Mouse (Mus musculus): Measurements from ENCODE around the gene Rabl2. TPM values are rescaled to one million over a fixed set of nuclear protein-coding genes. Genes with fewer than 3 reads are reported as not detected.
A peak's percentile ranks its signal among the peaks of the same experiment; 100 is the strongest.

Rabl2 gene
- polyA plus RNA-seq (2011; ENCODE audit: insufficient read length, low read depth, missing spikeins) = 15.2 and 26.9 TPM in 2 replicates

DNA sequence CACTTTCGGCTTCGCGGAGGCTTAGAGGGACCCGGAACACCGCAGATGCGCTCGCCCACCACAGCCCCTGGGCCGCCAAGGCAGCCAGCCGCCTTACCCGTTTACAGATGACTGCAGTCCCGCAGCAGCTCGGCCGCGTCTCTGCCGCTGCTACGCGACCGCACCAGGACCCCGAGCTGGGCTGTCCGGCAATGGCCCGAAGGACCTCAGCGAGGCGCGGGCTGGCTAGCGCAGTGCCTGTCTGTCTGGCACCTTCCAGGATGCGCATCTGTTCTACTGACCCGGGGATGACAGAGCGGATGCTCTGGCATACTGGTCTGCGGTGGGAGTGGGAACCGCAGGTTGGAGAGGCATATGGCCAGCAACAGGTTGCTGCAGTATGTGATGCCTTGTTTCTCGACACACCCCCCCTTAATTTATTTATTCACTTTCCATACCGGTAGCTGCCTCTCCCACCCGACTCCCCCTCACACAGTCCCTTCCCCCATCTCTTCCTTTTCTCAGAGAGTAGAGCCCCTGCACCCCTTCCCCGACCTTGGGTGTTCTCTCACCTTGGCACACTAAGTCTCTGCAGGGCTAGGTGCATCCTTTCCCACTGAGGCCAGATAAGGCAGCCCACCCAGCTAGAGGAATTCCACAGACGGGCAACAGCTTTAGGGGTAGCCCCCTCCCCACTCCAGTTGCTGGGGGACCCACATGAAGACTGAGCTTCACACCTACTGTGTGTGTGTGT lies at the start of gene Rabl2:
Gene Rabl2 (minus strand): TSS at position 201 of the 733 bp plus-strand sequence.
- H3K4me3 ChIP-seq (ENCODE audit: insufficient read depth, low read length) = peak within 1 kb of the TSS; percentile 66
- TF ChIP-seq POLR2A (IDR thresholded peaks at IDR 0.05; ENCODE audit: low read depth, low read length) (peak; percentile 79), CTCF (IDR thresholded peaks at IDR 0.05; ENCODE audit: borderline replicate concordance, insufficient read depth, low read length) (no peak)
- no peak within 1 kb of the TSS for H3K27ac ChIP-seq (ENCODE audit: insufficient read depth, low read length)
- no peaks in the 10 kb centered on the region; the same call in 1 of the 2 replicates for H3K4me1 ChIP-seq (ENCODE audit: control insufficient read depth, insufficient read depth, low read length)

DNA sequence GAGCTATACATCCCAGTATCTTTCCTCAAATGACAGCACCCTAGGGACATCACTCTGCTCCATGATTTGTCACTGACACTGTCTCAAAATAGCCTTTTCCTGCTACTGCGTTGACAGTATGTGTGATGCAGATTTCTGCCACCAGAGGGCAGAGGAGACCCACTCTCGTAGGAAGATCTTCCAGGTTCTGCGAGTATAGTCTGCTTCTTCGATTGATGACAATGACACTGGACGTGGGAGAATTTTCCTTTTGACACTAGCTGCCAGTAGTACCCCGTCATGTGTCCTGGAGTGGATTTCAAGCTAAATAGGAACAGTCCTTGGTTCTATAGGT lies 31.9 kb upstream of the Rabl2 start:
- peak; percentile 77 for TF ChIP-seq CTCF (IDR thresholded peaks at IDR 0.05; ENCODE audit: borderline replicate concordance, insufficient read depth, low read length)
- no peak for TF ChIP-seq POLR2A (IDR thresholded peaks at IDR 0.05; ENCODE audit: low read depth, low read length)
- H3K4me1 ChIP-seq (ENCODE audit: control insufficient read depth, insufficient read depth, low read length) = no peaks in the 10 kb centered on the region
- no peak overlapping the region for H3K4me3 ChIP-seq (ENCODE audit: insufficient read depth, low read length)
- no peak overlapping the region for H3K27ac ChIP-seq (ENCODE audit: insufficient read depth, low read length)

DNA sequence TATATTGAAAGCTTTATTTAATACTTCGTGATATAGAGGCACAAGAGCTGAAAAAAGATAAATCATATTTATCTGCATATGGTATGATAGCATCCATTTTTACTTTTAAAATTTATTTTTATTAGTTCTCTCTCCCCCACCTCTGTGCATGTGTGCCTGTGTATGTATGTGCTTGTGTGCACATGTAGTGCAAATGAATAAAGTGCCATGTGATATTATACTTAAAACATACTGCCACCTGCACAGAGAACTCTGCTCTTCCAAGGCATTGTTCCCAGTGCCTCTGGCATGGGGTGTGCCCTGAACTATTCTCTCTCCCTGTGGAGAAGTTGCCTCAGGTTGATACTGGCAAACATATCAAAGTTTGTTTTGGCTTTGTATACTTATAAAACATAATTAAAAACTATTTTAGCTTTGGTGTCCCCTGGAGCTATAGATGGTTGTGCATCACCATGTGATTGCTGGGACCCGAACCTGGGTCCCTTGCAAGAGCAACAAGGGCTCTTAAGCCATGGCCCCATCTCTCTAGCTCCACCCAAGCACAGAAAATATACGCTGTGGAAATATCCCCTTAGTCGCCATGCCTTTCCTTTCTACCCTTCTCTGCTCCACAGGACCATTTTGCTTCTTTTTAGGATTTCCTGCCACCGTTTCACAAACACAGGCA lies 31.4 kb upstream of the Rabl2 start:
- Histone ChIP-seq H3K4me3 (ENCODE audit: insufficient read depth, low read length) (no peak overlapping the region), H3K4me1 (ENCODE audit: control insufficient read depth, insufficient read depth, low read length) (no peaks in the 10 kb centered on the region), H3K27ac (ENCODE audit: insufficient read depth, low read length) (no peak overlapping the region)
- TF ChIP-seq CTCF (IDR thresholded peaks at IDR 0.05; ENCODE audit: borderline replicate concordance, insufficient read depth, low read length) = no peak
- TF ChIP-seq POLR2A (IDR thresholded peaks at IDR 0.05; ENCODE audit: low read depth, low read length) = no peak

DNA sequence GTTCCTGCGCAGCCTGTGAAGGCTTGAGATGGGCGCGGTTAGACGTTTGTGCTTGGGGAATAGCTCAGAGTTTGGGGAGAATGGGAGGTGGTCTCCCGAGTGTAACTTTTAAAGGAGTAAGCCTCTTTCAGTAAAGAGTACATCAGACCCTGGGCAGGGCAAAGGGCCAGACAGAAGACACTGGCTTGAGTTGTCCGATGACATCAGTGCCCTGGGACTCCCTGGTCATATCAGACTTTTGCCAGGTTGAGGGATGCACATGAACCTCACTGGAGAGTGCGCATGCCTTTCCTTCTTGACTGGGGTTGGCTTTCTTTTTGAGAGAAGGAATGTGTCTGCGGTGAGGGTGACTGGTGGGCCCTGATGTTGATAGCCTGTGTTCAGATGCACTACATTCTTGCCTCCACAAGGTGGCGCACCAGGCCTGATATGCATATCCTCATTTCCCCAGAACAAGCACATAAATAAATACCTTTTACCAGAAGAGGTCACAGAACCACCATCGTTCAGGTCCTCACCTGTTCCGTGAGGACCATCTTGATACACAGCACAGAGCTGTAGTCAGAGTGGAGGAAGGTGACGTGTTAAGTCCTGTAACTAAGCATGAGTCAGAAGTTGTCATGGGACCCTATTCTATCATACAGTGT lies 30.7 kb upstream of the Rabl2 start:
- peak; percentile 79; the same call in 1 of the 2 replicates for TF ChIP-seq CTCF (IDR thresholded peaks at IDR 0.05; ENCODE audit: borderline replicate concordance, insufficient read depth, low read length)
- no peak for TF ChIP-seq POLR2A (IDR thresholded peaks at IDR 0.05; ENCODE audit: low read depth, low read length)
- no peaks in the 10 kb centered on the region for H3K4me1 ChIP-seq (ENCODE audit: control insufficient read depth, insufficient read depth, low read length)
- H3K4me3 ChIP-seq (ENCODE audit: insufficient read depth, low read length) = no peak overlapping the region
- no peak overlapping the region for H3K27ac ChIP-seq (ENCODE audit: insufficient read depth, low read length)

DNA sequence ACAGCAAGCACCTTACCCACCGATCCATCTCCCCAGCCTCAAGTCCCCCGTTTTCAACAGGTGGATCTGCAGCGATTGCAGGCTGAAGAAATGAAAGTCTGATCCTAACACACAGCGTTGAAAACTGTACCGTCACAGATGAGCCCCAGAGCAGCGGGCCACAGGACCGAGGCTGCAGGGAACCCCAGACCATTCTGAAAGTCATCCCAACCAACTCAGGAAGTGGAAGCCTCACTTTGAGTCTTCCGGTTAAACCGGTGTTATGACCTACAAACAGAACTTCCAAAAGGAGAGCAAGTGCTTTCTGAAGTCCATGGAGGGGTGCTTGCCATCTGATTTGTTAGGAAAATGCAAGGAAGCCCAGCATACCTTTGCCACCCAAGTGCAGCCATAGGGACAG lies 16.2 kb upstream of the Rabl2 start:
- no peak for TF ChIP-seq POLR2A (IDR thresholded peaks at IDR 0.05; ENCODE audit: low read depth, low read length)
- no peak for TF ChIP-seq CTCF (IDR thresholded peaks at IDR 0.05; ENCODE audit: borderline replicate concordance, insufficient read depth, low read length)
- H3K27ac ChIP-seq (ENCODE audit: insufficient read depth, low read length) = no peak overlapping the region
- no peaks in the 10 kb centered on the region for H3K4me1 ChIP-seq (ENCODE audit: control insufficient read depth, insufficient read depth, low read length)
- no peak overlapping the region for H3K4me3 ChIP-seq (ENCODE audit: insufficient read depth, low read length)

DNA sequence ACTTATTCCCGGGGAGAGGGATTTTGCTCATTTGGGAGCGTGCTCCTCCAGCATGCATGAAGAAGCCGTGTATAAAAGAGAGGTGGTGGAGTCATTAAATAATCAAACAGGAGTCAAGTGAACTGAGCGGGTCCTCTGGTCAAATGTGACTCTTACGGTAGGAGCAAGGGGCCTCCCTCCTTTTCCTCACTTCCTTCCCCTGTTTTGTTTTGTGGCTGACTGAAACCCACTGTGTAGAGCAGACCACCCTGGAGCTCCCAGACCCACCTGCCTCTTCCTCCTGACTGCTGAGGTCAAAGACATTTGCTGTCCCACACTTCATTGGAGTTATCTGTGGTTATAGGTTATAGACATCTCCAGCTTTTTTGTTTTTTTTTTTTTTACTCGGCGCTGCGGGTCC lies 15.8 kb upstream of the Rabl2 start:
- no peaks in the 10 kb centered on the region for H3K4me1 ChIP-seq (ENCODE audit: control insufficient read depth, insufficient read depth, low read length)
- TF ChIP-seq CTCF (IDR thresholded peaks at IDR 0.05; ENCODE audit: borderline replicate concordance, insufficient read depth, low read length) = no peak
- TF ChIP-seq POLR2A (IDR thresholded peaks at IDR 0.05; ENCODE audit: low read depth, low read length) = no peak
- no peak overlapping the region for H3K27ac ChIP-seq (ENCODE audit: insufficient read depth, low read length)
- H3K4me3 ChIP-seq (ENCODE audit: insufficient read depth, low read length) = no peak overlapping the region

DNA sequence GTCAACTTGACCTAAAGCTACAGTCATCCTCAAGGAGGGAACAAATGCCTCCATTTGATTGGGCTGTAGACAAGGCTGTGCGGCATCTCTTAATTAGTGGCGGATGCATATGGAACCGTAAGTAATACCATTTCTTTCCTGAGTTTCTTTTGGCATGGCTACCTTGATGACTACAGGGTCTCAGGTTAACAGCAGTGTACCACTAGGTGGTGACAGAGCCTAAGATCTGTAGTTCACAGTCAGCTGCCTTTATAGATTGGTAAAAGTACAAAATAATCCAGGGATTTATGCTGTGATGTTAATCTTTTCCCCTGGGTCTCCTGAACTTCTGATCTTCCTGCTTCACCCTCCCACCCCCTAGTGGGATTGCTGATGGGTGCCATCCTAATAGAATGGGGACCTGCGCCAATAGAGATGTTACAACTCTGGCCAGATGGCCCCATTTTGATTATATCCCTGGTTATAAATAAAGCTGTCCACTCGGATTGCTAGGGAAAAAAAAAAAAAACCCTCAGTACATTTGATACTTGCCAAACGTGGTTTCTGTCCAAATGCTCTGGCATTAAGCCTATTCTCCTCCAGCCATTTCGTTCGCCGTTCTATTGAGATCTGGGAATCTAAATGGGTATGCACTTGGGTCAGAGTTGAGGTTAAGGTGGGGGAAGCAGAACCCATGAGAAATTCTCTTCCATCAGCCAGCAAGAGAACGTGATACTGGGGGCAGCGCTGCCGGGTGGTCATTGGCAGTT lies 14.3 kb upstream of the Rabl2 start:
- TF ChIP-seq CTCF (IDR thresholded peaks at IDR 0.05; ENCODE audit: borderline replicate concordance, insufficient read depth, low read length) (no peak), POLR2A (IDR thresholded peaks at IDR 0.05; ENCODE audit: low read depth, low read length) (no peak)

DNA sequence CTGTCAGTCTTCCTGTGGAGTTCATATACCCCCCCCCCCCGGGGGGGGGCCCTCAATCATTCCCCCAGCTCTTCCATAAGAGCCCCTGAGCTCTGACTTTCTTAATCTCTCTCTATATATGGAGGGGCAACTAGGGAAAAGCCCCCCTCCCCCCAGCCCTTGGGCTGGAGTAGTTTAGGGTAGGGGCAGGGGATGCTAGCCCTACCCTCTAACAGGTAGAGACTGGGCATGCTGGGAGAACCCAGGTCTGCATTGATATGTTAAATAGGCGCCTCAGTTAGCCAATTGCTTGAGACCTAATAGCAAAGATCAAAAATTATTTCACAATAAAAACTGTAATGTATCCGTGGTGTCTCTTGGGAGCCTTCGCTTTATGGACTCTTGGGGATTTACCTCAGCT lies 825 bp upstream of the Rabl2 start:
- no peak overlapping the region for H3K4me3 ChIP-seq (ENCODE audit: insufficient read depth, low read length)
- TF ChIP-seq CTCF (IDR thresholded peaks at IDR 0.05; ENCODE audit: borderline replicate concordance, insufficient read depth, low read length) (no peak), POLR2A (IDR thresholded peaks at IDR 0.05; ENCODE audit: low read depth, low read length) (no peak)

More for the DNA sequence above, 14.3 kb upstream of the Rabl2 start:
- Histone ChIP-seq H3K4me3 (ENCODE audit: insufficient read depth, low read length) (no peak overlapping the region), H3K4me1 (ENCODE audit: control insufficient read depth, insufficient read depth, low read length) (no peaks in the 10 kb centered on the region), H3K27ac (ENCODE audit: insufficient read depth, low read length) (no peak overlapping the region)

DNA sequence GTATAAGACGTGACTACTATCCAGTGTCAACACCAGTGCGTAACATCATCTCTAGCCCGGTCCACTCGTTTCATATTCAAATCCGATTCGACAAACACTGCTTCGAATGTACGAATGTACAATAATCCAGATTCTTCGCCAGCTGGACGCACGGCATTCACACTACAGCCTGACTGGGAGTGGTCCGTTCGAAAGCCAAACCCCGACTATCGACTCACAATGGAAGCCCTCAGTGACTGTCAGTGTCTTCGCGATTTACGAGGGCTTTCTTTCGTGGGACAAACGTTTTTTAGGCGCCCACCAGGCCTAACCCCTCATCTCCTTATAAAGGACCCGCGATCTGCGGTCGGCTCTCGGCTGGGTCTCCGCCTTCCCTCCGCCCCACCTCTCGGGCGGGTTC lies 406 bp downstream of the Rabl2 start:
- peak overlapping the region; percentile 66 for H3K4me3 ChIP-seq (ENCODE audit: insufficient read depth, low read length)
- no peak overlapping the region for H3K27ac ChIP-seq (ENCODE audit: insufficient read depth, low read length)
- H3K4me1 ChIP-seq (ENCODE audit: control insufficient read depth, insufficient read depth, low read length) = no peaks in the 10 kb centered on the region; the same call in 1 of the 2 replicates

More for the DNA sequence above, 825 bp upstream of the Rabl2 start:
- Histone ChIP-seq H3K4me1 (ENCODE audit: control insufficient read depth, insufficient read depth, low read length) (no peaks in the 10 kb centered on the region; the same call in 1 of the 2 replicates), H3K27ac (ENCODE audit: insufficient read depth, low read length) (no peak overlapping the region)

More for the DNA sequence above, 406 bp downstream of the Rabl2 start:
- TF ChIP-seq CTCF (IDR thresholded peaks at IDR 0.05; ENCODE audit: borderline replicate concordance, insufficient read depth, low read length) (no peak), POLR2A (IDR thresholded peaks at IDR 0.05; ENCODE audit: low read depth, low read length) (no peak)

Measured in embryonic fibroblast, embryonic 13.5 days (primary cell).